Mouse (Mus musculus): ENCODE data around the gene Dnajb11. TPM values are rescaled to one million over a fixed set of nuclear protein-coding genes. Genes with fewer than 3 reads are reported as not detected.
A peak's percentile ranks its signal among the peaks of the same experiment; 100 is the strongest.

Dnajb11 gene
- total and polyA plus RNA-seq, 2 experiments from 2014 or later: 41.2 to 86.9 TPM

DNA sequence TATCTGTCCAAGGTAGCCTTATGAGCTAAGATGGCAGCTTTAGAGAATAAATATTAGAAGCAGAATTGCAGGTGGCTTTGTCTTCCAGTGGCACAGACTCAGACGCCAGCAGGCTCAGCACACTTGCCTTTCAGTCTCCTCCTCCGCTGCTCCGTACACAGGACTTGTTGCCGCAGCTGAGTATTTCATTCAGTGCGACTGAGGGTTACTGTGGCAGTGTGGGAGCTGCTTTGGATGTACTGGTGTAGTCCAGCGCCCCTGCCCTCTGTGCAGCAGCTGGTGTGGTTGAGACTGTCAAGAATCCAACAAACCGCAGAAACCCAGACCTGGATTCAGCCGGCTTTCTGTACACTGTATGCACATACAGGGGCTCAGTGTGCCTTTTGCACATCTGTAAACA is 14.8 kb downstream of the Dnajb11 start:
- Histone ChIP-seq H3K4me2 (ENCODE audit: low read depth, low read length) (no peak overlapping the region), H3K36me3 (ENCODE audit: insufficient read depth, low read length) (peaks cover 58% of the 10 kb centered on the region), H3K4me3 (ENCODE audit: low read length) (no peak overlapping the region), H3K27me3 (ENCODE audit: insufficient read depth, low read length) (no peaks in the 10 kb centered on the region), H3K27ac (no peak overlapping the region), H3K4me1 (ENCODE audit: insufficient read depth, low read length) (no peaks in the 10 kb centered on the region), H3K9ac (replicated peaks; ENCODE audit: low read length) (no peak overlapping the region), H3K9me3 (ENCODE audit: low read length) (no peaks in the 10 kb centered on the region)
- no peak for DNase-seq (ENCODE audit: low spot score)
- ATAC-seq: peak; percentile 73
- no peak for TF ChIP-seq CTCF (IDR thresholded peaks at IDR 0.05; ENCODE audit: low read depth)
- 88% methylated on average over 8 of the region's 8 CpGs for WGBS

DNA sequence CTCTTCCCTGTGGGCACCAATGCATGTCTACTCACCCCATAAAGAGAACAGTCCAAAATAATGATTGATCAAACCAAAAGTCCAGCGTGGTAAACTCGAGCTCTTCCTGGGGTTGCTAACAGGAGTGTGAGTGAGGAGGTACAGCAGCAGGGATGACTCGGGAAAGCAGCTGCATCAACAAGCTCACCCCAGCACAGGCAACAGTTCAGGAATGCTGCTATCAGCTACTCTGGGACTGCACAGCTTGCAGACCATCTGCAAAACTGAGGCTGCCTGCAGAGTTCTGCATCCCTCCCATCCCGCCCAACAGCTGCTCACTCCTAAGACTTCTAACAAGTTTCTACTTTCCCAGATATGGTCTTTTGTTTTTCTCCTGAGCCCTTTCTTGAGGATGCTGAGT is 15.7 kb downstream of the Dnajb11 start:
- Histone ChIP-seq H3K36me3 (ENCODE audit: insufficient read depth, low read length) (peaks cover 50% of the 10 kb centered on the region), H3K4me3 (ENCODE audit: low read length) (no peak overlapping the region), H3K9ac (replicated peaks; ENCODE audit: low read length) (no peak overlapping the region), H3K27me3 (ENCODE audit: insufficient read depth, low read length) (no peaks in the 10 kb centered on the region), H3K4me1 (ENCODE audit: insufficient read depth, low read length) (no peaks in the 10 kb centered on the region), H3K4me2 (ENCODE audit: low read depth, low read length) (no peak overlapping the region), H3K27ac (no peak overlapping the region), H3K9me3 (ENCODE audit: low read length) (no peaks in the 10 kb centered on the region)
- no peak for DNase-seq (ENCODE audit: low spot score)
- TF ChIP-seq CTCF (IDR thresholded peaks at IDR 0.05; ENCODE audit: low read depth): no peak
- WGBS: 71% methylated on average over 4 of the region's 4 CpGs
- no peak for ATAC-seq

DNA sequence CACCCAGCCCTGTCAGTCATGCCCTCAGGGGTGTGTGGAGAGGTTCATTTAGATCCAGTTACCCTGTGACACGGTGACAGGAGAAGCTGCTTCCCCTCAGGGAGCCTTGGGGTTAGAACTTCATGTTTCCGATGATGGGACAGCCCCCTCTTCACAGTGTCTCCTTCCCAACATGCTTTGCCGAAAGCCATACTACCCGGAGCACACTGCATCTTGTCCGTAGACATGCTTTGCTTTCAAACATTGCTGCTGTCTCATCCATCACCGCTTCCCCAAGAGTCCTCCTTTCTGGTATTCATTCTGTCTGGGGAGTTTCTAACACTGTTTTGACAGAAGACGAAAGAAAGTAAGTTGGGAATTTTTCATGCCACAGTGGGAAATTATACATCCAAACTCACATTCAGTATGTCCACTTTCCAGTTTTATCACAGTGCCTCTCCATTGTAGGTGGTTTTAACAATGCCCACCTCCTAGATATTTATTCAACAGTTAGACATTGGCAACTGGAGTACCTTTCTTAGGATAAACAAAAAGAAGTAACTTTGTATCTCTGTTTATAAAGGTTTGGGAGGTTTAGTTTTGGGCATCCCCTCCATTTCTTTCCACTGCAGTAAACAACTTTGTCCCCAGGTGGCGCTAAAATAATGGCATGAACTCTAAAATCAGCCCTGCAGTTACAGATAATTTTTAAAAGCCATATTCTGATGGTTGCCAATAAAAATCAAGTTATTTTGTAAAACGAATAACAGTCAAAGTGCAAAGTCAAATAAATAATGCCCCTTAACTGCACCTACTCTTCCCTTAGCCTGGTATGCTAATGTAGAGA is 18.8 kb downstream of the Dnajb11 start:
- WGBS: 44% methylated on average over 9 of the region's 9 CpGs
- no peaks in the 10 kb centered on the region for H3K27me3 ChIP-seq (ENCODE audit: insufficient read depth, low read length)
- no peak overlapping the region for H3K4me3 ChIP-seq (ENCODE audit: low read length)
- DNase-seq (ENCODE audit: low spot score) (peak; percentile 70), ATAC-seq (no peak)
- H3K27ac ChIP-seq: no peak overlapping the region
- no peaks in the 10 kb centered on the region for H3K4me1 ChIP-seq (ENCODE audit: insufficient read depth, low read length)
- no peak overlapping the region for H3K4me2 ChIP-seq (ENCODE audit: low read depth, low read length)
- no peaks in the 10 kb centered on the region for H3K9me3 ChIP-seq (ENCODE audit: low read length)
- peaks cover 19% of the 10 kb centered on the region; the same call in 1 of the 2 replicates for H3K36me3 ChIP-seq (ENCODE audit: insufficient read depth, low read length)
- TF ChIP-seq CTCF (IDR thresholded peaks at IDR 0.05; ENCODE audit: low read depth): peak; percentile 79
- no peak overlapping the region for H3K9ac ChIP-seq (replicated peaks; ENCODE audit: low read length)

DNA sequence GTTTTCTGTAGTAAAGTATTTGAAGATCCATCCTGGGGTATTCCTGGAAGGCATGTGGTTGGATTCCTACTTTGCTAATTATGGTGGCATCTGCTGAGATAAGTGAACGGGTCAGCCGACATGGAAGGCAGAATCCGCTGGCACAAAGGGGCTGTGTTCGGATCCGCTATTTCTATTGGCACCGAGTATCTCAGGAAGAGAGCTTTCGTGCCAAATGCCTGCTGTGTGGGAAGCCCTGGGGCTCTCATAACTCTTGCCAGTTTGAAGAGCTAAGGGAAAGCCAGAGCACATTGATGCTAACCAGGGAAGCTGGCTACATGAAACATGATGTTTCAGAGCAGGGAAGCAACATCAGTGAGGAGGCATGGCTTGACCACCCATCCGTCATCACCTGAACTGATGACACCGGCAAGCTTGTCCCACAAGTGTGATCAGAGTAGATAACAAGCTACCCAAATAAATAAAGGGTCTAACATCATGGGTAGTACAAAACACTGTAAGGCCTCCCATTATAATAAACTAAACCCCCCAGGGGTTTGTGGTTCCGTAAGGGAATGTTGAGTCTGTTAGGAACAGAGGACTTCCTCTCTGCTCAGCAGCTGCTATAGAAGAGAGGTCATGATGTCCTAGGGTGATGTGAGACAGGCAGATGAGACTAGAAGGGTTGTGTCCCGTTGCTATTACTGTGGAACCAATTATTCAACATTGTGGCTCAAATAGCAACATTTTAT is 20.2 kb downstream of the Dnajb11 start:
- DNase-seq (ENCODE audit: low spot score) (peak; percentile 60), ATAC-seq (no peak)
- Histone ChIP-seq H3K36me3 (ENCODE audit: insufficient read depth, low read length) (peaks cover 7% of the 10 kb centered on the region; the same call in 1 of the 2 replicates), H3K4me1 (ENCODE audit: insufficient read depth, low read length) (no peaks in the 10 kb centered on the region), H3K4me2 (ENCODE audit: low read depth, low read length) (no peak overlapping the region), H3K9ac (replicated peaks; ENCODE audit: low read length) (no peak overlapping the region), H3K4me3 (ENCODE audit: low read length) (no peak overlapping the region), H3K9me3 (ENCODE audit: low read length) (no peaks in the 10 kb centered on the region), H3K27me3 (ENCODE audit: insufficient read depth, low read length) (no peaks in the 10 kb centered on the region), H3K27ac (no peak overlapping the region)
- 46% methylated on average over 11 of the region's 11 CpGs for WGBS
- no peak for TF ChIP-seq CTCF (IDR thresholded peaks at IDR 0.05; ENCODE audit: low read depth)

DNA sequence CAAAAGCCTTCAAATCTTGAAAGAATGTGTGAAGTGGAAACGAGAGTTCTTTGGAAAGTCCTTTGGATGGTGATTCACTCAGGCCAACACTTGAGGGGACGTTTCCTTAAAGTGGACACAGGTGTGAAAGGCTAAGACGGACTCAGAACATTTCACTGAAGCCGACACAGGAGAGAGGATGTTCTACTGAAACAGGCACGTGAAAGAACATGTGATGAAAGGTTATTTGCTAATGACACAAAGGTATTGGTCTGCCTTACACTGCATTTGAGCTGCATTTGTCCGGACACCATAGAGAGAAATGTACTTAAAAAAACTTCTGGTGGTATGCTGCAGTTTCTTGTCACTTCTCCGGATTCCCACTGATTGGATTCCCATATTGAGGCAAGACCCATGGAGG is 21.1 kb downstream of the Dnajb11 start:
- no peak for DNase-seq (ENCODE audit: low spot score)
- no peak for TF ChIP-seq CTCF (IDR thresholded peaks at IDR 0.05; ENCODE audit: low read depth)
- H3K9ac ChIP-seq (replicated peaks; ENCODE audit: low read length): no peak overlapping the region
- no peak overlapping the region for H3K27ac ChIP-seq
- no peak overlapping the region for H3K4me3 ChIP-seq (ENCODE audit: low read length)
- ATAC-seq: no peak
- H3K9me3 ChIP-seq (ENCODE audit: low read length): no peaks in the 10 kb centered on the region
- WGBS: 84% methylated on average over 7 of the region's 7 CpGs
- no peaks in the 10 kb centered on the region for H3K4me1 ChIP-seq (ENCODE audit: insufficient read depth, low read length)
- H3K27me3 ChIP-seq (ENCODE audit: insufficient read depth, low read length): no peaks in the 10 kb centered on the region
- no peak overlapping the region for H3K4me2 ChIP-seq (ENCODE audit: low read depth, low read length)
- H3K36me3 ChIP-seq (ENCODE audit: insufficient read depth, low read length): no peaks in the 10 kb centered on the region

DNA sequence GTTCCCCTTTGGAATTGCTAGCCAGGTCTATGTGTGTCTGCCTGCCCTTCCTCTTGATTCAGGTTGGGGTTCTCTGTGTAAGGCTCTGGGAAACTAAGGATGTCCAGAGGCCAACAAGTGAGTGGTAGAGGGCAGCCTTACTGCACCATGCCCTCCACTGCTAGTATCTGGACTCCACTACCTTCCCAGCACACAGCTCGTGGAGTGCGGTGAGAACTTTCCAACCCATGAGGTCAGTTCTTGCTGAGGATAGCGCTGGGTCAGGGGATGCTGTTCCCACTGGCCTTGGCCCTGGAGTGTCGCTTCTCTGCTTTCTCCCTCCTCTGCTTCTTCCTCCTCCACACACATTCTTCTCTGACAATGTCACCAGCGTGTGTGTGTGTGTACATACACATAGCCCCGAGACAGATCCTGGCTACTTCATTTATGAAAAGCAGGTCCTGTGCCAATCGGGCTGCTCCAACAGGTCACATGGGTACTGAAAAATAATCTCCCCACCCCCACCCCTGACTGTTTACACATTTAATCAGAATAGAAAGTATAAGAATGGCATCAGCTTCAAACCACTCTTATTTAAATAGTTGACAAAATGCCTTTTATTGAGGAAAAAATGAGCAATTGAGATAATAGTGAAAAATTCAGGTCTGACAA is 22.4 kb downstream of the Dnajb11 start:
- DNase-seq (ENCODE audit: low spot score): no peak
- no peak overlapping the region for H3K4me3 ChIP-seq (ENCODE audit: low read length)
- H3K9me3 ChIP-seq (ENCODE audit: low read length): no peaks in the 10 kb centered on the region
- no peak for ATAC-seq
- TF ChIP-seq CTCF (IDR thresholded peaks at IDR 0.05; ENCODE audit: low read depth): no peak
- 64% methylated on average over 7 of the region's 7 CpGs for WGBS
- no peaks in the 10 kb centered on the region for H3K36me3 ChIP-seq (ENCODE audit: insufficient read depth, low read length)
- H3K27me3 ChIP-seq (ENCODE audit: insufficient read depth, low read length): no peaks in the 10 kb centered on the region
- no peak overlapping the region for H3K27ac ChIP-seq
- H3K4me1 ChIP-seq (ENCODE audit: insufficient read depth, low read length): no peaks in the 10 kb centered on the region
- 0 out of 2 replicates have a peak overlapping the region, but pooled peaks have one; percentile 9 for H3K9ac ChIP-seq (replicated peaks; ENCODE audit: low read length)
- no peak overlapping the region for H3K4me2 ChIP-seq (ENCODE audit: low read depth, low read length)
